Mouse (Mus musculus) layer of hippocampus, postnatal 25 days (tissue): ENCODE measurements around the gene Gm49354. TPM values are rescaled to one million over a fixed set of nuclear protein-coding genes. Genes with fewer than 3 reads are reported as not detected.
"Not testable (repeated sequence)": the region's sequence is repeated elsewhere in the genome, so short reads cannot be mapped to it uniquely, and the experiment has no call there.

Experiments used
- DNase-seq, 2 experiments: peaks; one replicate each; pipeline ENCODE4 v3.0.0; 2022; ENCODE audit warnings: mixed read lengths in 2 of 2, low spot score in 1 of 2; ENCODE audit errors: extremely low spot score in 1 of 2
- total RNA-seq, 2 experiments: library from RNA; stranded (reverse); gene quantifications; 2 replicates each; pipeline ENCODE4 v1.2.3; 2021

Gm49354 gene
- total RNA-seq, 2 experiments from 2014 or later = not detected

GRCm38 (mm10) chr13:59719475-59719874, 62.6 kb downstream of the Gm49354 start:
- no peak for DNase-seq

GRCm38 (mm10) chr13:59718857-59719440, 63.1 kb downstream of the Gm49354 start:
- DNase-seq = not testable (repeated sequence)

GRCm38 (mm10) chr13:59713710-59714109, 68.3 kb downstream of the Gm49354 start:
- DNase-seq = no peak

GRCm38 (mm10) chr13:59711984-59712383, 70.1 kb downstream of the Gm49354 start, which contains the start of gene Spata31d1b:
Spata31d1b (plus strand) TSS chr13:59712284.
- not testable (repeated sequence) for DNase-seq

GRCm38 (mm10) chr13:59710230-59710629, 71.8 kb downstream of the Gm49354 start, which contains the start of gene Spata31d1a:
Spata31d1a (minus strand) TSS chr13:59710330.
- no peak for DNase-seq

Other genes starting within 250 kb of the Gm49354 start
- 100 to 1,000 TPM; 351 to 374 TPM for gene Agtpbp1, start 197.0 kb downstream of the Gm49354 start, total RNA-seq
- 100 to 1,000 TPM in 1 of 2 experiments, 10 to 100 TPM in 1; 99.1 to 103 TPM for gene Naa35, start 197.0 kb downstream of the Gm49354 start, total RNA-seq
- gene Golm1, start 106.4 kb downstream of the Gm49354 start, total RNA-seq = 10 to 100 TPM; 54.3 to 62.7 TPM
- gene 4921517D22Rik, start 88.1 kb downstream of the Gm49354 start, total RNA-seq = not detected
- gene Spata31d1a, start 71.9 kb downstream of the Gm49354 start, total RNA-seq = under 1 TPM; 0.27 to 0.38 TPM
- under 1 TPM; 0.12 to 0.14 TPM for gene Spata31d1b, start 70.0 kb downstream of the Gm49354 start, total RNA-seq
- gene Spata31d1d, start 50.5 kb downstream of the Gm49354 start, total RNA-seq = not detected
- gene 1700014D04Rik, start 35.5 kb downstream of the Gm49354 start, total RNA-seq = under 1 TPM; 0.45 to 0.66 TPM
- 100 to 1,000 TPM; 129 to 152 TPM for gene Isca1, start 12.4 kb downstream of the Gm49354 start, total RNA-seq
- 10 to 100 TPM; 59.0 to 64.0 TPM for gene Tut7, start 40.9 kb upstream of the Gm49354 start, total RNA-seq